8 mouse cellular contexts compared by ENCODE assay signal in genomic region chr2:156720313-156720674, GRCm38 (mm10). TPM values are rescaled to one million over a fixed set of nuclear protein-coding genes. Genes with fewer than 3 reads are reported as not detected.
DNase-seq lines count a peak whose midpoint lies in the region; ATAC-seq and TF ChIP-seq lines count a peak whose summit lies in the region.

No protein-coding gene starts in this region.

- peak overlapping the region; percentile 69 for H3K4me3 ChIP-seq in brown adipose tissue, adult 24 weeks (ENCODE audit: insufficient read depth, low read depth, low read length)
- peak overlapping the region; percentile 79 for H3K4me3 ChIP-seq in heart, postnatal 0 days (ENCODE audit: low read depth, low read length)
- H3K4me3 ChIP-seq in liver, postnatal 0 days (ENCODE audit: low read depth, low read length), result peak overlapping the region; percentile 77

- no peak for TF ChIP-seq EP300 in heart, postnatal 0 days (IDR thresholded peaks at IDR 0.05; ENCODE audit: low read depth)
- TF ChIP-seq EP300 in liver, postnatal 0 days (IDR thresholded peaks at IDR 0.05; ENCODE audit: low read depth), result no peak

- peak overlapping the region; percentile 83 for H3K9ac ChIP-seq in heart, postnatal 0 days (replicated peaks; ENCODE audit: low read depth, low read length)
- peak overlapping the region; percentile 89 for H3K9ac ChIP-seq in liver, postnatal 0 days (replicated peaks)

- no peaks in the 10 kb centered on the region for H3K36me3 ChIP-seq in heart, postnatal 0 days (replicated peaks; ENCODE audit: control insufficient read depth, insufficient read depth, low read length)
- no peaks in the 10 kb centered on the region for H3K36me3 ChIP-seq in liver, postnatal 0 days (replicated peaks; ENCODE audit: insufficient read depth, low read length)

- H3K27ac ChIP-seq in brown adipose tissue, adult 24 weeks (replicated peaks; ENCODE audit: low read depth, low read length), result peak overlapping the region; percentile 64
- peak overlapping the region; percentile 92 for H3K27ac ChIP-seq in heart, postnatal 0 days (ENCODE audit: low read depth)
- peak overlapping the region; percentile 88 for H3K27ac ChIP-seq in liver, postnatal 0 days (ENCODE audit: low read depth)

- peak overlapping the region; percentile 76 for H3K4me2 ChIP-seq in heart, postnatal 0 days (ENCODE audit: low read depth, low read length)
- H3K4me2 ChIP-seq in liver, postnatal 0 days (ENCODE audit: low read depth, low read length), result peak overlapping the region; percentile 88

- peak; percentile 49 for DNase-seq in layer of hippocampus, adult 9-11 months
- no peak for DNase-seq in layer of hippocampus, adult 11-12 months (ENCODE audit: low spot score)
- no peak for DNase-seq in heart, postnatal 0 days (ENCODE audit: low spot score)
- no peak for DNase-seq in liver, postnatal 0 days
- peak; percentile 77 for DNase-seq in testis, postnatal 14 days (ENCODE audit: low spot score)
- no peak for DNase-seq in urinary bladder, adult 2 months (ENCODE audit: low spot score)
- no peak for DNase-seq in adrenal gland, postnatal 14 days

- H3K4me1 ChIP-seq in brown adipose tissue, adult 24 weeks (ENCODE audit: control insufficient read depth, insufficient read depth, insufficient read length, low read length), result peaks cover 36% of the 10 kb centered on the region
- peaks cover 48% of the 10 kb centered on the region for H3K4me1 ChIP-seq in heart, postnatal 0 days (ENCODE audit: control insufficient read depth, insufficient read depth)
- H3K4me1 ChIP-seq in liver, postnatal 0 days (ENCODE audit: insufficient read depth), result peaks cover 37% of the 10 kb centered on the region

- no peak for TF ChIP-seq CTCF in heart, postnatal 0 days (IDR thresholded peaks at IDR 0.05; ENCODE audit: low read depth)
- TF ChIP-seq CTCF in liver, postnatal 0 days (IDR thresholded peaks at IDR 0.05; ENCODE audit: low read depth), result no peak

- no peaks in the 10 kb centered on the region for H3K9me3 ChIP-seq in heart, postnatal 0 days (replicated peaks; ENCODE audit: control insufficient read depth, low read length)
- H3K9me3 ChIP-seq in liver, postnatal 0 days (ENCODE audit: low read length), result no peaks in the 10 kb centered on the region

- no peaks in the 10 kb centered on the region for H3K27me3 ChIP-seq in heart, postnatal 0 days (ENCODE audit: control insufficient read depth, insufficient read depth, low read length)
- no peaks in the 10 kb centered on the region for H3K27me3 ChIP-seq in liver, postnatal 0 days (ENCODE audit: insufficient read depth, low read length)

- ATAC-seq in heart, postnatal 0 days (ENCODE audit: insufficient read depth, low read depth), result peak; percentile 1; the same call in 1 of the 2 replicates
- ATAC-seq in liver, postnatal 0 days, result peak; percentile 8

- 0% methylated on average over 10 of the region's 10 CpGs for WGBS in heart, postnatal 0 days
- WGBS in liver, postnatal 0 days (ENCODE audit: insufficient replicate concordance), result 3% methylated on average over 10 of the region's 10 CpGs

RNA-seq across cellular contexts. Expression of gene Myl9, which starts 54.9 kb away (rescaled TPM):
- 35.0 and 37.1 TPM in 2 replicates for polyA plus RNA-seq in brown adipose tissue, adult 24 weeks (2012; ENCODE audit: insufficient read depth, insufficient read length, missing spikeins)
- total RNA-seq in heart, postnatal 0 days (2014; rRNA removed; ENCODE audit: low replicate concordance), result 1,299 and 1,431 TPM in 2 replicates
- polyA plus RNA-seq in heart, postnatal 0 days (2015; fragmentation: Nextera tagmentation; extraction: Ambion mirVana), result 1,847 and 1,885 TPM in 2 replicates
- polyA plus RNA-seq in liver, postnatal 0 days (2015; fragmentation: Nextera tagmentation; extraction: Ambion mirVana), result 50.4 and 51.2 TPM in 2 replicates
- polyA plus RNA-seq in urinary bladder, adult 2 months (2012; rRNA removed), result 4,146 and 6,672 TPM in 2 replicates
- total RNA-seq in adrenal gland, postnatal 14 days (2021), result 54.6 and 70.5 TPM in 2 replicates

Comparison
In these comparisons a context has a peak if more than half of its experiments do, and no peak if none do; other contexts are left out.
1. DNase-seq: peak in layer of hippocampus, adult 9-11 months (single experiment) and testis, postnatal 14 days (single experiment); none in layer of hippocampus, adult 11-12 months (single experiment), heart, postnatal 0 days (single experiment), liver, postnatal 0 days (single experiment), urinary bladder, adult 2 months (single experiment) and adrenal gland, postnatal 14 days (single experiment).
2. RNA of gene Myl9, which starts 54.9 kb away (polyA plus RNA-seq): 4,146 to 6,672 TPM in urinary bladder, adult 2 months and 1,847 to 1,885 TPM in heart, postnatal 0 days; 50.4 to 51.2 TPM in liver, postnatal 0 days and 35.0 to 37.1 TPM in brown adipose tissue, adult 24 weeks; every median in the first group is over 10 times any median in the second.
3. Peak in every context shown above with its lines, with median percentiles within 50 percentile points of each other: H3K27ac ChIP-seq and H3K4me3 ChIP-seq.